Comparison of ENCODE assay signal across 34 mouse cellular contexts in the genomic region with DNA sequence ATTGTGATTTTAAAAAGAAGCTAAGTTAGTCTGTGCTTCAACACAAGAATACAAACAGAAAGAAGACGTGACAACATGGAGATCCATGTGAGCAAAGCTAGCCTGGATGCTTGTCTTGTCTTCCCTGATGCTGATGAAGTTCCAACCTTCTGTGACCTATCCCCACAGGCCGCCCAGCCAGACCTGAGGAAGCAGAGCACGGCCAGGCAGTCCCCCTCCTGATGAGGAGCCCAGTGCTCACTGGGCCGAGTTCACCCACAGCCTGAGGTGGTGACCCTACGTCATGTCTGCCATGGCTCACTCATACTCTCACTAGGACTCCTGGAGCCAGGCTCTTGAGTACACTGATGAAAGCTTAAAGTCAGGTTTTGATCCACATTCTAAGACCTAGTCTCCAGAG. TPM values are rescaled to one million over a fixed set of nuclear protein-coding genes. Genes with fewer than 3 reads are reported as not detected.
"Had no signal": no experiment of that assay in that cellular context is flagged by ENCODE, and none has a peak within 500 bp of the region (broad histone marks: within the 10 kb centered on the region; RNA-seq: fewer than 3 reads in every experiment).

No protein-coding gene starts in this region.

- H3K9ac ChIP-seq: limb, embryonic 12.5 days; limb, embryonic 13.5 days; limb, embryonic 15.5 days; liver, embryonic 12.5 days; liver, embryonic 13.5 days; liver, embryonic 14.5 days; liver, embryonic 15.5 days; liver, postnatal 0 days; lung, embryonic 14.5 days; lung, embryonic 15.5 days; midbrain, embryonic 12.5 days; midbrain, embryonic 13.5 days; midbrain, embryonic 15.5 days; neural tube, embryonic 12.5 days had no signal

- H3K4me3 ChIP-seq: limb, embryonic 10.5 days; limb, embryonic 12.5 days; limb, embryonic 13.5 days; limb, embryonic 15.5 days; liver, embryonic 12.5 days; liver, embryonic 13.5 days; liver, embryonic 15.5 days; lung, embryonic 15.5 days; megakaryocyte, embryonic 14.5 days; midbrain, embryonic 10.5 days; midbrain, embryonic 12.5 days; midbrain, embryonic 13.5 days; midbrain, embryonic 15.5 days; myocyte; neural tube, embryonic 12.5 days had no signal

- H3K4me1 ChIP-seq: limb, embryonic 10.5 days; limb, embryonic 12.5 days; limb, embryonic 13.5 days; limb, embryonic 15.5 days; liver, embryonic 12.5 days; liver, embryonic 13.5 days; liver, embryonic 15.5 days; lung, embryonic 15.5 days; midbrain, embryonic 15.5 days had no signal

- H3K4me2 ChIP-seq: limb, embryonic 12.5 days; limb, embryonic 13.5 days; limb, embryonic 15.5 days; liver, embryonic 11.5 days; liver, embryonic 12.5 days; liver, embryonic 13.5 days; liver, embryonic 15.5 days; lung, embryonic 14.5 days; lung, embryonic 15.5 days; midbrain, embryonic 12.5 days; midbrain, embryonic 13.5 days; midbrain, embryonic 15.5 days; neural tube, embryonic 12.5 days had no signal

- H3K27me3 ChIP-seq: limb, embryonic 12.5 days; limb, embryonic 13.5 days; limb, embryonic 15.5 days; liver, embryonic 12.5 days; liver, embryonic 13.5 days; liver, embryonic 15.5 days; lung, embryonic 15.5 days; megakaryocyte, embryonic 14.5 days; midbrain, embryonic 12.5 days; midbrain, embryonic 13.5 days; midbrain, embryonic 15.5 days; neural tube, embryonic 12.5 days had no signal

- H3K9me3 ChIP-seq: limb, embryonic 10.5 days; limb, embryonic 12.5 days; limb, embryonic 13.5 days; limb, embryonic 15.5 days; liver, embryonic 12.5 days; liver, embryonic 13.5 days; liver, embryonic 15.5 days; lung, embryonic 15.5 days; megakaryocyte, embryonic 14.5 days; midbrain, embryonic 10.5 days; midbrain, embryonic 12.5 days; midbrain, embryonic 13.5 days; midbrain, embryonic 15.5 days; neural tube, embryonic 12.5 days had no signal

- ATAC-seq: liver, embryonic 12.5 days; liver, postnatal 0 days; lung, postnatal 0 days; midbrain, embryonic 13.5 days; midbrain, embryonic 15.5 days had no signal

- H3K27ac ChIP-seq: limb, embryonic 10.5 days; limb, embryonic 12.5 days; limb, embryonic 13.5 days; limb, embryonic 15.5 days; liver, embryonic 12.5 days; liver, embryonic 13.5 days; liver, embryonic 14.5 days; liver, embryonic 15.5 days; lung, embryonic 15.5 days; macrophage; midbrain, embryonic 10.5 days; midbrain, embryonic 12.5 days; midbrain, embryonic 13.5 days; midbrain, embryonic 15.5 days; neural tube, embryonic 12.5 days had no signal

- DNase-seq: left cerebral cortex, postnatal 4 days; liver; liver, embryonic 13.5 days; liver, postnatal 0 days; lung, adult 18-20 months; lung, adult 2 months; lung, embryonic 14.5 days; lung, postnatal 10 days; lung, postnatal 14 days; lung, postnatal 36 days; lung, postnatal 4 days; midbrain, embryonic 14.5 days had no signal

RNA-seq across cellular contexts. Expression of a gene that starts 33.1 kb away (rescaled TPM):
- total RNA-seq: megakaryocyte-erythroid progenitor cell, adult 5-6 weeks; monocyte, adult 5-6 weeks had no signal
- polyA plus RNA-seq: liver, embryonic 11.5 days; liver, embryonic 13.5 days; liver, embryonic 15.5 days; liver, embryonic 16.5 days; liver, postnatal 0 days; lung, embryonic 14.5 days had no signal

RNA-seq across cellular contexts. Expression of a gene that starts 37.9 kb away (rescaled TPM):
- total RNA-seq: megakaryocyte progenitor cell, adult 5-6 weeks; megakaryocyte-erythroid progenitor cell, adult 5-6 weeks; monocyte, adult 5-6 weeks had no signal
- polyA plus RNA-seq: liver, embryonic 15.5 days; liver, postnatal 0 days; macrophage had no signal
